Mouse (Mus musculus) layer of hippocampus, adult 18-20 months (tissue): Measurements from ENCODE around the gene Ube2q1. TPM values are rescaled to one million over a fixed set of nuclear protein-coding genes. Genes with fewer than 3 reads are reported as not detected.
A peak's percentile ranks its signal among the peaks of the same experiment; 100 is the strongest.
"Not testable (repeated sequence)": the region's sequence is repeated elsewhere in the genome, so short reads cannot be mapped to it uniquely, and the experiment has no call there.

Source experiments
- DNase-seq, 2 experiments: peaks; one replicate each; pipeline ENCODE4 v3.0.0; 2022; ENCODE audit warnings: low spot score in 2 of 2
- total RNA-seq, 2 experiments: library from RNA; stranded (reverse); gene quantifications; 2 replicates each; pipeline ENCODE4 v1.2.3; 2021

Ube2q1 gene
- total RNA-seq, 2 experiments from 2014 or later = 94.7 to 96.2 TPM

GRCm38 (mm10) chr3:89786275-89786674 is 12.9 kb downstream of the Ube2q1 start:
- DNase-seq = no peak

DNA sequence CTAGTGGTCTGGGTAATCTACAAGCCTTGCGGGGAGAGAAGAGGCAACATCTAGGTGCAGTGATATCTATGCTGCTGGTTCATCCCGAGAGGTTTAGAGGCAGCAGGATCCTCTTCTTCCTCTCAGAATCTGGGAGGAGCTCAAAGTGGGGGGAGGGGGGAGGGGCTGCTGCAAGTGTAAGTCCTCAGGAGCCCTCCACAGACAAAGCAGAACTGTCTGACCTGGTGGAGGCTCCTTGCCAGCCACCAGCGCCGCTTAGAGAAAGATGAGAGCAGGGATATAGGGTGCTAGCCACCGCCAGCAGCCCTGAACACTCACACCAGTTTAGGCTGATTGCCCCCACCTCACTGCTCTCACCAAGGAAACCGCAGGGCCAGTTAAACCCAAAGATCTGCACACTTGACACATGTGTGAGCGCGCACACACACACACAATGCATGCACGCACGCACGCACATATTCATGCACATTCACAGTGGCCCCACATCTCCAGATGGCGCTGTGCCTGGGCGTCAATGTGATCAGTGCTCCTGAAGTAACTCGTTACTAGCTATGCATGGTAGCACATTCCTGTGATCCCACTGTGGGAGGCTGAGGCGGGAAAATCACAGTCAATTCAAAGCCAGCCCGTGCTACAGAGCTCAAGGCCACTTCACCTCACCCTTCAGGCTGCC is 15.4 kb downstream of the Ube2q1 start:
- DNase-seq = no peak

GRCm38 (mm10) chr3:89794616-89795015 is 21.2 kb downstream of the Ube2q1 start:
- no peak for DNase-seq

DNA sequence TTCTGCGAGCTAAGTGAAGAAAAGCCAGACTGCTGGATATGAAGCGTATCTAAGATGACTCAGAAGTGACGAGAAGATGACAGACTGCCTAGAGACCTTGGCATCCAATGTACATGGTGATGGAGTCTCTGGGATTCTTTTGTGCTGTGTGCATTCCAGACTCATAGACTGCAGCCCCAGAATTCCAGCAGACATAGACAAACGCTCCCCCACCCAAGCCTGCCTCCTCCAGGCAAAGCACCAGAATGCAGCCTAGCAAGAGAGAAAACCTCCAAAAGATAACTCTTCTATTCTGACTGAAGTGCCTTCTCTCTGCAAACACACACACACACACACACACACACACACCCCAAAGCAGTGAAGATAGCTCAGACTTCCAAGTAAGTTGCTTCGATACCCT is 22.3 kb downstream of the Ube2q1 start:
- DNase-seq = no peak

- DNase-seq = no peak
Observed at GRCm38 (mm10) chr3:89796358-89796757, 22.9 kb downstream of the Ube2q1 start.

- DNase-seq = no peak
Observed at GRCm38 (mm10) chr3:89798518-89798917, 25.1 kb downstream of the Ube2q1 start.

GRCm38 (mm10) chr3:89799476-89799875 is 26.1 kb downstream of the Ube2q1 start:
- no peak for DNase-seq

GRCm38 (mm10) chr3:89800078-89800477 is 26.7 kb downstream of the Ube2q1 start:
- not testable (repeated sequence) for DNase-seq

DNA sequence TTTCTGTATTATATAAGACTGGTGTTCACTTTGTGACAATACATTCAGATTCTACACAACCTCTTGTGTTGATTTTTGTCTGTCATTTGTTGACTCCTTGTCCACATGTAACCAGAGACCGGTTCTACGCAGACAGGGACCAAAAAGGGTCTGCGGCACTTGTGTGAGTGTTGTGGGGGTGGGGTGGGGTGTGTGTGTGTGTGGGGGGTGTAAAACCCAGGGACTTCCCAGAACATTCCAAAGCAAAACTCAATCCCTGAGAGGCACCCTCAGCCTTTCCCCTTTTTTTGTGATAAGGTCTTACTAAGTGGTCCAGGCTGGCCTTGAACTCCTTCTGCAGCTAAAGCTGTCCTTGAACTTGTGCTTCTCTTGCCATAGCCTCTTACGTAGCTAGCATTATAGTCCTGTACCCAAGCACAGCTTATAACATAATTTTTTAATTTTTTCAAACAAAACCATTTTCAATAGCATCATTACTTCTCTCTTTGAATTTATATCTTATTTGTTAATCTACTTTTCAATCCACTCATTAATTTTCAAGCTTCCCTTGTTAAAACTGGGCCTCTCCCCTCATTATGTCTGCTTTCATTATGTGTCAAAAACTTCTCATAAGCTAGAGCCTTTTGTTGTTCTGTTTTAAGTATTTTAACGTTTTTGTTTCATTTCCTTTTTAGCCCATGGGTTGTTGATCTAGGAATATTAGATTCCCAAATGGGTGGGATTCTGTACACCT is 27.5 kb downstream of the Ube2q1 start:
- DNase-seq = no peak

DNA sequence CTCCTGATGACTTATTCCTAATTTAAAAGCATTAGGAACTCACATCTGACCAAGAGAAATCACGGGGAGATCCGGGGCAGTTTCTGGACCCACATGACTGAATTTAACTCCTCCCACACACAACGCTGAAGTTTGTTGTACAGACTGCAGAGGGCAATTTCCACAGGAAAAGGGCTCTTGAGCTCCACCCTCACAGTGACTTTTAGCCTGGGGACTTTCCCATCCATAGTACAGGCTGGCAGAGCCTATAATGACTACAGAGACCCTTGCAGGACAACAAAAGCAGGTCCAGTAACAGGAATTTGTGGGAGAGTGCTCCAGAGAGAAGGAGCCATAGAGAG is 28.1 kb downstream of the Ube2q1 start:
- no peak for DNase-seq

DNA sequence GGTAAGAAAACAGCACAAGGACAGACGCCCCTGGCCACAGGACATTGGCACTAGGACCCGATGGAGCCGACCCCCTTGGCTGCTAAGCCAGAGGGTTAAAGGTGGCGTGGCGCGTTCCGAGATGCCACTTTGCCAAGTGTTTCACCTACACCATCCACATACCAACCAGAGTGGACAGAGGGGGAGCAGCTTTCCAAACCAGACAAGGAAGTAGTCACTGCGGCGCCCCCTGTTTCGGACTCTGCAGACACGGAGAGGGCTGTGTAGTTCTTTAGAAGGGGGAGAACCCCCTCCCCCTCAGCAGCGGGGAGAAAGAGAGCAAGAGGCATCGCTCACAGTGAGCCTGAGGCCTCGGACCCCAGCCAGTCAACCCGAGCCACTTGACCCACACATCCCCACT is 29.5 kb downstream of the Ube2q1 start:
- DNase-seq = no peak

DNA sequence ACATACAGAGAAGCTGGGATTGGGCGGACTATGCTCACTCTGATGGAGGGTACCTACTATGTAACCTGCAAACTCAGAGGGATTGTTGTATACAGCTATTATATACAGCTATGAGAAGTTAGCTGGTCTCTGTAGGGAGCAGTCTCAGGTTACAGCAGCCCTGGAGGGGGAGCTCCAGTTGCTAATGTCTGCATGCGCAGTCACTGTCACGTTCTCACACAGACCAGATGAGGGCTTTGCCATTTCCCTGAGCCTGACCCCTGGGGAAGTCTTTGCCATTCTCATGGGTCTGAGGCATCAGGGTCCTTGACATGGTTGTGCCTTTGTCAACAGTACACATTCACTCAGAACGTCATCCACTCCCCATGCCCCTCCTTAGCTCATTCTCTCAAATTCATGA is 31.8 kb downstream of the Ube2q1 start:
- no peak for DNase-seq

DNA sequence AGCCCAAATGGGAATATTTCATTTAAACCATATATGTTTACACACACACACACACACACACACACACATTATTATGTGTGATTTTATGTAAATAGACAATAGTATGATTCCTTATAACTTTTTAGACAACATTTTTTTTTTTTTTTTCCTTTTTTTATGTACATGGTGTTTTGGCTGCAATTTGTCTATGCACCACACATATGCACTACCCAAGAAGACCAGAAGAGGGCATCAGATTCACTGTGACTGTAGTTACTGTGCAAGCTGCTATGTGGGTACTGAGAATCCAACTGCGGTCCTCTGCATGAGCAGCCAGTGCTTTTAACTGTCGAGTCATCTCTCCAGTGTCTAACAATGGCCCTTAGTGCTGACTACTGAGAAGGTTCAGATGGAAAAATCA is 33.3 kb downstream of the Ube2q1 start:
- DNase-seq = no peak

GRCm38 (mm10) chr3:89807171-89807570 is 33.8 kb downstream of the Ube2q1 start:
- DNase-seq = no peak

- DNase-seq = no peak
Observed at GRCm38 (mm10) chr3:89807881-89808280, 34.5 kb downstream of the Ube2q1 start.

GRCm38 (mm10) chr3:89808638-89809037 is 35.2 kb downstream of the Ube2q1 start:
- DNase-seq = no peak

DNA sequence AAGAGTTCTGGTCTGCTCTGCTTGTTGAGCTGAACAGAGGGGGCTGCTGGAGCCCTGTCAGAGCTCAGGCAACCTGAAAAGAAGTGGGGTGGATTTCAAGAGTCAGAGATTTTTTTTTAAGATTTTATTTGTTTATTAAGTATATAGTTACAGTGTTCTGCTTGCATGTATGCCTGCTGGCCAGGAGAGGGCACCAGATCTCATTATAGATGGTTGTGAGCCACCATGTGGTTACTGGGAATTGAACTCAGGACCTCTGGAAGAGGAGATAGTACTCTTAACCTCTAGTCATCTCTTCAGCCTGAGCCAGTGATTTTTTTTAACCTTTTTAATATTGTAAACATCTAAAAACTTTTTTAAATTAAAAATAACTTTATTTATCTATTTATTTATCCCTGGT is 37.4 kb downstream of the Ube2q1 start:
- DNase-seq = no peak

GRCm38 (mm10) chr3:89812166-89812565 is 38.8 kb downstream of the Ube2q1 start:
- no peak for DNase-seq

- DNase-seq = no peak
Observed at GRCm38 (mm10) chr3:89814051-89814450, 40.6 kb downstream of the Ube2q1 start.

DNA sequence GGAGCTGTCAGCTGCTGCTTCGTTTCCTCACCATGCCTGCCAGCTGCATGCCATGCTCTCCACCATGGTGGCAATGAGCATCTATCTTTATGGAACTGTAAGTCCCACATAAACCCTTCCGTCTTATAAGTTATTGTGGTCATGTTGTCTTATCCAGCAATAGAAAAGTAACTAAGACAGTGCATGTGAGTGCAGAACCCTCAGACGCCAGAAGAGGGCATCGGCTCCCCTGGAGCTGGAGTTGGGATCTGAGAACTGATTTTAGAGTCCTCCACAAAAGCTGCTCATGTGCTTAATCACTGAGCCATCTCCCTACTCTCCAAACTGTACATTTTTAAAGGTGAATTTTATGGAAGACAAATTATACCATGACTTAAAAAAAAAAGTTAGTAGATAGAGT is 43.6 kb downstream of the Ube2q1 start:
- DNase-seq = peak in 1 of 2 experiments; percentile 18

DNA sequence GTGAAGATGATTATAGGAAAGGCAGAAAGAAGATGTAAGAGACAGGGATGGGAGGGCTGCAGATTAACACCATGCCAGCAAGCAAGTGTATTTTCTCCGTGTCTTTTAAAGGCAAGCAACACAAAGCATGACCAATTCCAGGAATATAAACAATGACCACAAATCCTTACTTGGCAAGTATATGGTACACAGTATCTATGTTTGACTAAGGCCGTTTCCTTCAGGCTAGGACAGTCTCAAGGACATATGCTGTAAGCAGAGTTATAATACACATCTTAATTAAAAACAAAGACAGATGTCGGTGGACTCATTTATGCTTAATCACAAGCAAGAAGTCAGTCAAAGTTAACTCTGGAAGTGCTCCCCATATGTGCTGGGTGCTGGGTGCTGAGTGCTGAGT is 45.2 kb downstream of the Ube2q1 start:
- no peak for DNase-seq

DNA sequence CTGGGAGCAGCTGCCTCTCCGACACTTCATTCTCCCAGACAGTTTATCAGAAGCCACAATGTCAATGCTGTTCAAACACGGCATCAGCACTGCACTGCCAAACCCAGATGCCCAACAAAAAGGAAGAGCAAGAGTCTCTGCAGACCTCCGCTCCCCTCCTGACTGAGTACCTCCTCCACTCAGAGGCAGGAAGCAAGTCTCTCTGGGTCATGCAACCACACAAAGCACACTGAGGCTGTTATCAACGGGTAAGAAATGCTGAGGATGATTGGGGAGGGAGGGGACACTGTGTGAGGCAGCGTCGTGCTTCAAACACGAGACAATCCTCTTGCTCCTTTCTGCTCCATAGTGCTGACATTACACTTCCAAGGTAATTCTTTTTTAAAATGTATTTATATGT is 46.5 kb downstream of the Ube2q1 start:
- DNase-seq = no peak
